ENCODE assay signal across 30 mouse cellular contexts in the genomic region with DNA sequence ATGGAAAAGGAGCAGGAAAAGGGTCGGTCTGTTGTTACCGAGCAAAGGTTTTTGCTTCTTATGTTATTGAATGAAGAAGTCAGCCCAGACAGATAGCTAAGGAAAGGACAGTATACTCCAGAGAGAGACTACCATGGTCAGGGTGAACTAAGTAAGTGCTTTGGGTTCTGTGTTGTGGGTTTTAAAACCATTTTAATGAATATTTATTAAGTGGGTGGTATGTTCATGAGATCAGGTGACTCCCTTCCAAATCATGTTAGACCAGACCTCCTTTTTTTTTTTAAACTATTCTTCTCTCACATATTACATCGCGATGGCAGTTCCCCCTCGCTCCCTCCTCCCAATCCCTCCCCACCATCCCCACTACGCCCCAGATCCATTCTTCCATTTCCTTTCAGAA.
DNase-seq lines count a peak whose midpoint lies in the region; ATAC-seq and TF ChIP-seq lines count a peak whose summit lies in the region.
"Had no signal": no experiment of that assay in that cellular context is flagged by ENCODE, and none has a peak within 500 bp of the region (broad histone marks: within the 10 kb centered on the region; RNA-seq: fewer than 3 reads in every experiment).

No protein-coding gene starts in this region.

- TF ChIP-seq CTCF in MEL (IDR thresholded peaks at IDR 0.05 in 2 of 3, conservative IDR thresholded peaks at IDR 0.05 in 1 of 3; ENCODE audit: control insufficient read depth in 1 of 3, insufficient read depth in 1 of 3, low read depth in 2 of 3, low read length in 3 of 3, poor library complexity in 1 of 3, severe bottlenecking in 1 of 3): no peak

- peaks cover 31% of the 10 kb centered on the region for H3K4me1 ChIP-seq in heart, embryonic 10.5 days
- peaks cover 8 to 34% of the 10 kb centered on the region in 2 experiments for H3K4me1 ChIP-seq in MEL (ENCODE audit: control insufficient read depth in 1 of 2, insufficient read depth in 2 of 2, low read length in 2 of 2)
- H3K4me1 ChIP-seq in limb, embryonic 10.5 days: peaks cover 65% of the 10 kb centered on the region
- H3K4me1 ChIP-seq in liver, embryonic 16.5 days (ENCODE audit: control insufficient read depth, low read depth, low read length): peaks cover 38% of the 10 kb centered on the region
- peaks cover under 1% of the 10 kb centered on the region; the same call in 1 of the 2 replicates for H3K4me1 ChIP-seq in midbrain, embryonic 14.5 days (ENCODE audit: control insufficient read depth, insufficient read depth, low read length)

- no peak for ATAC-seq in liver, embryonic 16.5 days (ENCODE audit: low read depth)
- no peak for ATAC-seq in midbrain, embryonic 14.5 days (ENCODE audit: low FRiP score, low TSS enrichment)
- ATAC-seq: forebrain, embryonic 16.5 days; hindbrain, postnatal 0 days; midbrain, embryonic 16.5 days had no signal

- no peaks in the 10 kb centered on the region for H3K9me3 ChIP-seq in heart, embryonic 10.5 days
- no peaks in the 10 kb centered on the region for H3K9me3 ChIP-seq in MEL (replicated peaks; ENCODE audit: insufficient read depth, low read length)
- H3K9me3 ChIP-seq in limb, embryonic 10.5 days (replicated peaks): no peaks in the 10 kb centered on the region
- no peaks in the 10 kb centered on the region for H3K9me3 ChIP-seq in liver, embryonic 16.5 days (replicated peaks; ENCODE audit: control insufficient read depth, low read length)
- H3K9me3 ChIP-seq in midbrain, embryonic 14.5 days (ENCODE audit: control insufficient read depth, low read length): no peaks in the 10 kb centered on the region
- H3K9me3 ChIP-seq: embryonic facial prominence, embryonic 10.5 days; embryonic facial prominence, embryonic 15.5 days; G1E; heart, embryonic 15.5 days; intestine, embryonic 15.5 days; limb, embryonic 13.5 days had no signal

- peaks cover 2% of the 10 kb centered on the region for H3K79me2 ChIP-seq in MEL (ENCODE audit: control insufficient read depth, insufficient read depth, low read length, poor library complexity)

- peak; percentile 20 to 58; a peak in 1 of 4 replicates for TF ChIP-seq POLR2A in MEL (IDR thresholded peaks at IDR 0.05; ENCODE audit: control insufficient read depth in 1 of 2, insufficient read depth in 1 of 2, low read depth in 1 of 2, low read length in 2 of 2, poor library complexity in 1 of 2)

- peak overlapping the region; percentile 75 for H3K9ac ChIP-seq in MEL (ENCODE audit: control insufficient read depth, low read depth, low read length, poor library complexity, severe bottlenecking)
- H3K9ac ChIP-seq in liver, embryonic 16.5 days (ENCODE audit: low read depth, low read length): peak overlapping the region; percentile 50
- no peak overlapping the region for H3K9ac ChIP-seq in midbrain, embryonic 14.5 days (replicated peaks; ENCODE audit: low read length)
- H3K9ac ChIP-seq: embryonic facial prominence, embryonic 15.5 days; heart, embryonic 15.5 days; intestine, embryonic 15.5 days; limb, embryonic 13.5 days had no signal

- no peak for TF ChIP-seq RAD21 in MEL (IDR thresholded peaks at IDR 0.05; ENCODE audit: low read depth, low read length)

- no peaks in the 10 kb centered on the region for H3K27me3 ChIP-seq in heart, embryonic 10.5 days (ENCODE audit: insufficient read depth, poor library complexity, severe bottlenecking)
- H3K27me3 ChIP-seq in MEL (ENCODE audit: control insufficient read depth in 1 of 2, insufficient read depth in 2 of 2, low read length in 2 of 2): no peaks in the 10 kb centered on the region
- H3K27me3 ChIP-seq in limb, embryonic 10.5 days (ENCODE audit: low read depth, poor library complexity, severe bottlenecking): no peaks in the 10 kb centered on the region
- H3K27me3 ChIP-seq in liver, embryonic 16.5 days (ENCODE audit: control insufficient read depth, insufficient read depth, low read depth, low read length): no peaks in the 10 kb centered on the region
- no peaks in the 10 kb centered on the region for H3K27me3 ChIP-seq in midbrain, embryonic 14.5 days (ENCODE audit: control insufficient read depth, insufficient read depth, low read length)
- H3K27me3 ChIP-seq: embryonic facial prominence, embryonic 15.5 days; heart, embryonic 15.5 days; intestine, embryonic 15.5 days; limb, embryonic 13.5 days had no signal

- DNase-seq in heart, embryonic 10.5 days (ENCODE audit: low spot score): no peak
- DNase-seq in heart, adult 18-20 months: no peak
- DNase-seq in MEL (ENCODE audit: low read depth, low spot score): peak; percentile 84
- no peak for DNase-seq in limb, embryonic 10.5 days (ENCODE audit: low spot score)
- no peak for DNase-seq in midbrain, embryonic 14.5 days
- no peak for DNase-seq in embryo, embryonic 10.5 days (ENCODE audit: low spot score)
- DNase-seq: adrenal gland, postnatal 25 days; cerebellum, adult 18-20 months; cerebellum, postnatal 10 days; gastrocnemius, postnatal 14 days; kidney, adult 2 months; kidney, postnatal 36 days; lung, adult 2 months; lung, postnatal 10 days; right cerebral cortex, postnatal 25 days; thymus, adult 18-20 months had no signal

- no peaks in the 10 kb centered on the region for H3K36me3 ChIP-seq in heart, embryonic 10.5 days
- peaks cover 0 to 21% of the 10 kb centered on the region in 2 experiments; a peak in 2 of 4 replicates for H3K36me3 ChIP-seq in MEL (ENCODE audit: control insufficient read depth in 1 of 2, insufficient read depth in 2 of 2, low read length in 2 of 2)
- no peaks in the 10 kb centered on the region for H3K36me3 ChIP-seq in limb, embryonic 10.5 days
- no peaks in the 10 kb centered on the region for H3K36me3 ChIP-seq in liver, embryonic 16.5 days (ENCODE audit: control insufficient read depth, insufficient read depth)
- no peaks in the 10 kb centered on the region for H3K36me3 ChIP-seq in midbrain, embryonic 14.5 days (ENCODE audit: control insufficient read depth, insufficient read depth, low read length)
- H3K36me3 ChIP-seq: embryonic facial prominence, embryonic 10.5 days; embryonic facial prominence, embryonic 15.5 days; G1E; heart, embryonic 15.5 days; intestine, embryonic 15.5 days; limb, embryonic 13.5 days had no signal

- H3K27ac ChIP-seq in heart, embryonic 10.5 days: peak overlapping the region; percentile 65; the same call in 1 of the 2 replicates
- peak overlapping the region; percentile 100 for H3K27ac ChIP-seq in MEL (ENCODE audit: control insufficient read depth, low read depth, low read length)
- peak overlapping the region; percentile 70; the same call in 1 of the 2 replicates for H3K27ac ChIP-seq in limb, embryonic 10.5 days
- H3K27ac ChIP-seq in liver, embryonic 16.5 days (ENCODE audit: low read length): peak overlapping the region; percentile 83
- H3K27ac ChIP-seq in midbrain, embryonic 14.5 days (replicated peaks; ENCODE audit: low read depth, low read length): no peak overlapping the region
- H3K27ac ChIP-seq: embryonic facial prominence, embryonic 10.5 days; embryonic facial prominence, embryonic 15.5 days; hindbrain, postnatal 0 days; intestine, embryonic 15.5 days; layer of hippocampus, adult 2 months; left cerebral cortex, adult 2 months; macrophage; stomach, postnatal 0 days had no signal

- WGBS in heart, embryonic 10.5 days: 92% methylated on average over 6 of the region's 6 CpGs
- 95% methylated on average over 6 of the region's 6 CpGs for WGBS in limb, embryonic 10.5 days
- WGBS in liver, embryonic 16.5 days (ENCODE audit: insufficient replicate concordance): 54% methylated on average over 6 of the region's 6 CpGs
- WGBS in midbrain, embryonic 14.5 days: 96% methylated on average over 6 of the region's 6 CpGs

- peak overlapping the region; percentile 75 for H3K4me2 ChIP-seq in liver, embryonic 16.5 days (ENCODE audit: low read depth, low read length)
- H3K4me2 ChIP-seq in midbrain, embryonic 14.5 days (ENCODE audit: low read length): no peak overlapping the region
- H3K4me2 ChIP-seq: embryonic facial prominence, embryonic 15.5 days had no signal

- no peak overlapping the region for H3K4me3 ChIP-seq in heart, embryonic 10.5 days
- peak overlapping the region; percentile 51 to 74 for H3K4me3 ChIP-seq in MEL (ENCODE audit: control insufficient read depth in 1 of 2, insufficient read depth in 1 of 2, low read depth in 2 of 2, low read length in 2 of 2)
- H3K4me3 ChIP-seq in limb, embryonic 10.5 days: no peak overlapping the region
- peak overlapping the region; percentile 59 for H3K4me3 ChIP-seq in liver, embryonic 16.5 days (ENCODE audit: low read depth, low read length)
- no peak overlapping the region for H3K4me3 ChIP-seq in midbrain, embryonic 14.5 days (replicated peaks; ENCODE audit: low read depth, low read length)
- H3K4me3 ChIP-seq: embryonic facial prominence, embryonic 10.5 days; embryonic facial prominence, embryonic 15.5 days; heart, embryonic 15.5 days; intestine, embryonic 15.5 days; layer of hippocampus, adult 2 months; left cerebral cortex, adult 2 months; limb, embryonic 13.5 days had no signal

- TF ChIP-seq EP300 in MEL (IDR thresholded peaks at IDR 0.05; ENCODE audit: low read depth in 1 of 2, low read length in 2 of 2): no peak; a peak in 1 of 4 replicates

TF ChIP-seq in MEL, 35 proteins besides CTCF, POLR2A, EP300 and RAD21 (continues in another document):
- TF ChIP-seq MAFK (IDR thresholded peaks at IDR 0.05; ENCODE audit: borderline replicate concordance, low read depth, low read length) (no peak), ZKSCAN1 (IDR thresholded peaks at IDR 0.05; ENCODE audit: low read depth, low read length) (no peak), SIN3A (IDR thresholded peaks at IDR 0.05; ENCODE audit: low read length) (no peak; the same call in 1 of the 2 replicates), JUND (IDR thresholded peaks at IDR 0.05; ENCODE audit: low read depth, low read length) (no peak), MYC (IDR thresholded peaks at IDR 0.05; ENCODE audit: low read depth, low read length) (no peak), POLR2AphosphoS5 (IDR thresholded peaks at IDR 0.05; ENCODE audit: borderline replicate concordance, low read depth, low read length) (no peak; the same call in 1 of the 2 replicates), UBTF (IDR thresholded peaks at IDR 0.05; ENCODE audit: borderline replicate concordance, insufficient read depth, low read depth, low read length) (no peak), TAL1 (IDR thresholded peaks at IDR 0.05; ENCODE audit: low read length) (no peak), MAX (IDR thresholded peaks at IDR 0.05; ENCODE audit: low read length) (no peak), NELFE (IDR thresholded peaks at IDR 0.05; ENCODE audit: low read depth, low read length) (peak; percentile 81), TBP (IDR thresholded peaks at IDR 0.05; ENCODE audit: low read depth, low read length) (peak; percentile 94), ZMIZ1 (IDR thresholded peaks at IDR 0.05; ENCODE audit: low read depth, low read length) (peak; percentile 99), ETS1 (IDR thresholded peaks at IDR 0.05; ENCODE audit: low read depth, low read length) (peak; percentile 66), RCOR1 (IDR thresholded peaks at IDR 0.05; ENCODE audit: low read depth, low read length) (no peak), MXI1 (IDR thresholded peaks at IDR 0.05; ENCODE audit: low read depth, low read length) (no peak), GATA1 (IDR thresholded peaks at IDR 0.05; ENCODE audit: low read depth, low read length) (no peak), POLR2AphosphoS2 (IDR thresholded peaks at IDR 0.05; ENCODE audit: low read length) (peak; percentile 87)

Comparison
In these comparisons a context has a peak if more than half of its experiments do, and no peak if none do; other contexts are left out.
1. H3K4me3 ChIP-seq: peak in MEL (2 of 2) and liver, embryonic 16.5 days (single experiment); none in heart, embryonic 10.5 days (single experiment), limb, embryonic 10.5 days (single experiment) and midbrain, embryonic 14.5 days (single experiment).